Mouse (Mus musculus) regulatory T cell (primary cell): ENCODE results near the gene Endod1.

Source experiments
- in situ Hi-C: fragments of 300-600 bp; cut with MboI, MseI; formaldehyde crosslinking; loops from one replicate; pipeline ENCODE4 v1.15.1; 2025; ENCODE audit warnings: high pct_unique_total_duplicates

Endod1 gene

DNA sequence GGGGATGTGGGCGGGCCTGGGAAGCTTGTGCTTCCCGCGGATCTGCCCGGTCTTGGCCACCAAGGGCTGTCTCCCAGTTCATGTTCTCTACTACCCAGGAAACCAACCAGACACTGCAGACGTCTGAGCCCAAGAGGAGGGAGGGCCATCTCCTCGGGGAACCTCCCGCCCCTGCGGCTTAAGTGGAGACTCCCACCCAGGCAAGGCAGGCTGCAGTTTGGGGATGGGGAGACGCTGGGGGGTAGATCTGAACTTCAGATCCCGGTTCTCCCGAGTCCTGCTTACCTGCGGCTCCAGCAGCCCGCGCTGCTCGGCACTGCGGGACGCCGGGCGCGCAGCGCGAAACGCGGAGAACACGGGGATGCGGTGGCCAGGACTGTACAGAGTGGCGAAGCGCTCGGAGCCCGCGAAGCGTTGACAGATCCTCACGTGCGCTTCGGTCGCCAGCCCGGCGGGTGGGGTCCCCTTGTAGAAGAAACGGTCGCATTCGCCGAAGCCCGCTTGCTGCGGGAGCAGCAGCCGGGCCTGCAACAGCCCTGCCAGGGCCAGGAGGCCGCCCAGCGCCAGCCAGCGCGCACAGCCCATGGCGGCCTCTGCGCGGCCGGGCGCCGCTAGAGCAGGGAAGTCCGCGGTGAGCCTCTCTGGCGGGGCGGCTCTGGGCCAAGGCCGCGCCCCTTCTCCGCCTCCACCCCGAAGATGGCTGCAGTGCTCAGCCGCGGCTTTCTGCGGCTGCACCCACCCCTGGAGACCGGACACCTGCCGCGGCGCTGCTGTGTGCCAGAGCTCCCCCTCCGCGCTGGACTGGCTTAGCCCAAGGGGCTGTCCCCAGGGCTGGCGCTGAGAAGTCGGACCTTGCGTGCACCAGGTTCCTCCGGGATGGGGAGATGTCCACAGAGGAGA lies 671 bp downstream of the Endod1 start:
- in situ Hi-C loops, result no loop called here

DNA sequence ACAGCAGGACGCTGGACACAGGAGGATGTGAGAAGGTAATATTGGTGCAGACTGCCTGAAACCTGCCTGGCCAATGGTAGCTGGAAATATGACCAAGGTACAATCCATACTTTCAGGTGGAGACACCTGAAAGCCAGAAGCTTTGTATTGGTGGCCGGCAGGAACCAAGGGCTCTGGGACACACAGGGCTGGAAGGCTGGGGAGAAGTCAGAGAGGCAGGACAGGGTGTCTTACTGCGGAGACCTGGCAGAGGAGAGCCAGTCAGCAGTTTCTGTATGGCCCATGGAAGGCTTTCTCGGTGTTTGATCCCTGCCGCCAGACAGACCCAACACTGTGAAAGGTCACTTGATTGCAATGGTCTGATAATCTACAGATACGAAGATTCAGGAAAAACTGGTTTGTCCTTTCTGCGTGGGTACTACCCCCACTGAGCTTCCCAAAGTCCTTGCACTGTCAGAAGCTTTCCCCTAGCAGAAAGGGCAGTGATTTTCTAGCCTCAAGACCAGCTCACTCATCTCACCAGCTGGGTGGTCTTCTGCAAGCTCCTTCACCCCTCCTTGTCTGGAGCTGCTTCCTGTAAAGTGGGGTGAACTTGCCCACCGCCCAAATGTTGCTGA lies 1.4 kb downstream of the Endod1 start:
- in situ Hi-C loops, result no loop called here

DNA sequence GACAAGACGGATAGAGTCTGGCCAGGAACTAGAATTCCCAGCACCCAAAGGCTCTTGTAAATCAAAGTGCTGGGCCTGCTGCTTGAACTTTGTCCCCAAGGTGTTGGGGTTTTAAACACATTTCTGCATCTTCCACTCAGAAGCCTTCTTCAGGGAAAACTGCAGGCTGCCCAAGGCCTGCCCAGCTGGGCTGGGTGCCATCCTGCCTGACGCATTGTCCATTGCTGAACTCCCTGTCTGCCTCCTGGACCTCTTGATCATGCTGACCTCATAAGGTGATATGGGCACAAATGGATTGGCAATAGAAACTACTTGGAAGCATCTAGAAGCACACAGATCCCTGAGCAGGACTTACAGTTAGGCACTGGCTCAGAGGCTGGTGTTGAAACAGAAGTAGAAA lies 3.2 kb downstream of the Endod1 start:
- in situ Hi-C loops, result no loop called here

DNA sequence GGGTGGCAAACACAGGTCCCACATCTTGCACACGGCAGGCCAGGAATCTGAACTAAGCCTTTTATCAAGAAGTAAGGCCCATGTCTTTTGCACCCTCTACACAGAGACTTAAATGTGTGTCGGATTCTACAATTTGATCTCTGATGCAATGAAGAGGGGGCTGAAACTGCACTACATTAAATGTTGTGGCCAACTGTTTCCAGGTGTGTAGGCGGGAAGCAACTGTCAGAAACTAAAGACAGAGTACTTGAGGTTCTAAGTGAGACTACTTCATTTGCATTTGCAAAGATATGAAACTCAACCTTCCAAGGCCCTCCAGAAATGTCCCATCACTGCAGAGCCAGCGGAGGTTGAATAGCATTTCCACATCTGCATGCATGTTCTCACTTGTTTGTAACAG lies 5.2 kb downstream of the Endod1 start:
- in situ Hi-C loops, result no loop called here

DNA sequence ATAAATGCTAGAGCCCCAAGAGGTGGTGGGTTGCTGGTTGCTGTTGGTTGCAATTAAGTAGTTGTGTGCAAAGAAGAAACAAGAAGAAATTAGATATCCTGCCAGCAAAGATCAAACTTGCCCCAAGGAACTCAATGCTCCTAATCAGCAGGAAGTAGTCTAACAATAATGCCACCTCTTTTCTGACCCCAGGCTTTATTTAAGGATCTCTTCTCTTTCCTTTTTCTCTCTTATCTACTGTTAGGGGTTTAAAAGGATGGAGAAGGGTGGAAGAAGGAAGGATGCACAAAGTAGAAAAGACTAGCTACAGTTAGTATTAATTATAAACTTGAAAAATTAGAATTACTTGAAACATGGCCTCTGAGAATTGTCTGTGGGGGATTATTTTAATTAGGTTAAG lies 8.9 kb downstream of the Endod1 start:
- in situ Hi-C loops, result no loop called here

DNA sequence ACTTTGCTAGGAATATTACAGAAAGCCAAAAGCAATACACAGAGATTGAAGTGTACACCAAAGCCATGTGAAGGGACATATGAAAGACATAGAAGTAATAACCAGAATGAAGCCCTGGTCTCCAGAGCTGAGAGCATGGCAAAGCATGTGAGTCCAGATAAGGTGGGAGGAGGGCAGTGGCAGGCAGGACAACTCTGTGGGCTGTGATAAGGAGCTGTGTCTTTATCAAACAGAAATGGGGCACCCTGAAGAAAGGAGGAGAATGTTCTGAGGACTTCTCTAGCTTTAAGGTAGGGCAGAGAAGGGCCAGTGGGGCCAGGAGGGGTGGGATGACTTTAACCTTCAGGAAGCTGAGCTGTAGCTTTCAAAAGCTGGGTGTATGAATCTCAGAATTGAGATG lies 12.0 kb downstream of the Endod1 start:
- in situ Hi-C loops, result no loop called here

DNA sequence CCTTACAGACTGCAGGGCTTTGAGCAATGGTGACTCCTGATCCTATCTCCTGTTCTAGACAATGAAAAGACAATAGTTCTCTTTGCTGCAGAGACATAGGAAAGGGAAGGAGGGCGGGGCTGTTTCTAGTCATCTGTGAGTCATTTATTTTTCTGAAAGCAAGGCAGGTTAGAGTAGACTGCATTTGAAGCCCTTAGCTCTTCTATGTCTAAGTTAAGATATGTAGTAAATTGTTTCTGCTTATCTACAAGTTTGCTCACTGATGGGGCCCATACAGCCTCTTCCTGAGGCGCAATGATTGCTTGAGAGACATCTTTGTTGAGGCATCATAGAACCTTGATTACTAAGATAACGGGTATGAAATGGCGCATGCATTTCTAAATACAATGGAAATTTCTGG lies 13.5 kb downstream of the Endod1 start:
- in situ Hi-C loops, result no loop called here

DNA sequence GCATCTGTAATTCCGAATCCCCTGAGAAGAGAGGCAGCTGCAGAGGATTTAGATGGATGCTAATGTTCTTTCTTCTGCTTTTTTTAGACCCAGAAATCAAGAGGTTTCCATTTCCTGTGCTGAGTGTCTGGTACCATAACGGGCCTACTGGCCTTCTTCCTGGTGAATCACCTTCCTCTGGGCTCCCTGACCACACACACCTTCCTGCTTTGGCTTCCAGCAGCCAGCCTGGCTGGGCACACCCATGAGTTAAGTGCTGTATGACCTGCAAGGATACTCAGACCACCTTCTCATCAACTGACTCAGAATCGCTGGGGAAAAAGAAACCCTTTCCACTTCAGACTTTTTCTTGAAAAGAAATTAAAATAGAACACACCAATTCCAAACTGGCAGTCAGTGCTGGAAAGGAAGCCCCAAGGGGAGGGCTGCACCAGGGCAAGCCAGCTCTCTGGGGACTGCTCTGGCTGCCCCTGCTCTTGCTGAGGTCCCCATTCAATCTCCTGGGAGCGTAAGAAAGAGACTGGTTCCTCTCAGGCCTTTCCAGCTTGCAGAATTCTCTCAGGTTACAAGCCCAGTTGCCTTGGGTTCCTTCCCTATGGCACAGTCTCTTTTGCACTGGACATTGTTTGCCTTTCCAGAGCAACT lies 15.7 kb downstream of the Endod1 start:
- in situ Hi-C loops, result no loop called here

DNA sequence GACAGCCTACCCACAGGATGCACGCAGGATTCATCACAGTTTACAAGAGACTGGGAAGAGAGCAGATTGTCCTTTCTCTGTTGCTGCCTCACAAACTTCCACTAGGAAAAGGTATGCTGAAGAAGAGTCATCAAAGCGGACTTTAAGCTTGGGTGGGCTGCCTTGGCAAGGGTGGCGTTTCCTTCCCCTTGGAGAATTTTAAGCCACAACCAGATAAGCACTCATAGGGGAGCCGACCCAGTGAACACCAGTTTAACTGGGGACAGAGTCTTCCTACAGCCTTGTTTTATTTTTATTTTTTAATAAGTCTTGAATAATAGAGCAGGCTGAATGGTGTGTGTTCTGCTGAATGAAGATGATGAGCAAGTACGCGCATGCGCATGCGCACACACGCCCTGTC lies 16.6 kb downstream of the Endod1 start:
- in situ Hi-C loops, result no loop called here

DNA sequence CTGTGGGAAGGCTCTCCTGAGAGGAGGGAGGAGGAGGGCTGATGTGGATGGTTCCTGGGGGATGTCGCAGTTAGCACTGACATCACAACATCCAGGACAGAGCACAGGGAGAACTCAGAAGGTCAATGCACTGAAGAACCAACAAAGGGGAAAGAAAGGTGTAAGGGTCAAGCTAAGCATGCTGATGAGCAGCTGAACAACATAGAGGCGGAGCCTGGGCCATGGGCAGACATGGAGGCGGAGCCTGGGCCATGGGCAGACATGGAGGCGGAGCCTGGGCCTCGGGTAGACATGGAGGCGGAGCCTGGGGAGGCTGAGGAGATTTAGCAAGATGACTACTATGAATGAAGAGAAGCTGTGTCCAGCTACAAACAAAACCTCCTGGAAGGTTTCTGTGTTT lies 17.8 kb downstream of the Endod1 start:
- in situ Hi-C loops, result no loop called here

DNA sequence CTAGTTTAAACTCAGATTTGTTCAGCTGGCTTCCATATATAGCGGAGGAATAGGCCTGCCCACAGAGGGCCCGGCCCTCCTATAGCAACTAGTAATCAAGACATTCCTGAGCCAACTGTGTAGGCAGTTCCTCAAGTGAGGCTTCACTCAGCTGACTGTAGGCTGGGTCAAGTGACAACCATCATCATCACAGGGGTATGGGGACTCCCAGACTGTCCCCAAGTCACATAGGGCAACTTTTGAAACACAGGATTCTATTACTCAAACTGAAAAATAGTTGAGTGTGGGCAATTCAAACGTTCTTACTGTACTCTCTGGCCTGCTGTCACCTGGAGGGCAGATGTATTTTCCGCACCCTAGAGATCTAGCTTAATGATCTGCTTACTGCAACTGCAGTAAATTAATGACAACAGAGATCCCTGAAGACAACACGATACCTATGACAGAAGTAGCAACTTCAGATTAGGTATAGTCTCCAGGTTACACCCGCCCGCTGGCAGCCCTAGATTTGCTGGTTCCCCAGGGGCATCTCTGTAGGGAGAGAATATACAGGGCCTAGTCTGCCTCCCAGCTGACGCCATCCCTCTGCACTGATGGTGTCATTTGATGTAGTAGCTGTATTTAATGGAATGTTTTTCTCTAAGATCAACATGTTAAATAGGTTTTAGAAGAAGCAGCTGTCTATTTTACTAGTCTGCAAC lies 19.1 kb downstream of the Endod1 start:
- in situ Hi-C loops, result no loop called here

DNA sequence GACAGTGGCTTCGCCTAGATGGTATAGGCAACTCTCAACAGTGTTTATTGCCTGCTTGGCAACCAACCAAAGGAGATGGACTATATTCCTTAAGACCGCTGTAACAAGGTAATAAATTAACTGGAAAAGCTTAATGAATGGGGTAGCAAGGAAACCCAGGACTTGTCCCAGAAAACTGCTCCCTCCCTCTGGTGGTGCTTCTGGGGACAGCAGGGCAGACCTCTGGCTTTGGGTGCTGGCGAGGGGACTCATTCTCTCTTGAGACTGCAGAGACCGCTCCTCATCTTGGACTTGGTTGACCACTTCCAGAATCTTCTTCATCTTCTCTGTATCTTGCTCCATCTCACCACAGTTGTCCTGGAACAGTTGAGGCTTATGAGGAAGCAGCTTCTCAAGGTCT lies 24.3 kb downstream of the Endod1 start:
- in situ Hi-C loops, result no loop called here

DNA sequence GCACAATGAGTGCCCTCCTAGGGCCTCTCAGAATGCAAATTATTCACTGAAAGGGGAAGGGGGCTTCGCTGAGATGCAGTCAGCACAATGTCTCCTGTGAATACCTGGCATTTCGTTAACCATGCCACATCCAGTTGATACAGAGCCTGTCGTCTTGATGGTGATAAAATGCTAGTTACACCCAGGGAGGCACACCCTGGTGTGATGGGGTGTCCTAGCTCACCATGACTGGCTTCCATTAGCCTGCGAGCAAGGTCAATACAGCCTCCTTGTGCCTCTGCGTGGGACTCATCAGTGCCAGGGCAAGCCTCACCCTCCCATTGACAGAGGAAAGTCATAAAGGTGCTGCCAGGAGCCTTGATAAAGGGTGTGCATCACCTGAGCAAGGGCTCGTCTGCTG lies 26.5 kb downstream of the Endod1 start:
- in situ Hi-C loops, result loop anchor here (5.0 kb wide), 1 partner anchor 137 kb away; no protein-coding TSS in a partner anchor

DNA sequence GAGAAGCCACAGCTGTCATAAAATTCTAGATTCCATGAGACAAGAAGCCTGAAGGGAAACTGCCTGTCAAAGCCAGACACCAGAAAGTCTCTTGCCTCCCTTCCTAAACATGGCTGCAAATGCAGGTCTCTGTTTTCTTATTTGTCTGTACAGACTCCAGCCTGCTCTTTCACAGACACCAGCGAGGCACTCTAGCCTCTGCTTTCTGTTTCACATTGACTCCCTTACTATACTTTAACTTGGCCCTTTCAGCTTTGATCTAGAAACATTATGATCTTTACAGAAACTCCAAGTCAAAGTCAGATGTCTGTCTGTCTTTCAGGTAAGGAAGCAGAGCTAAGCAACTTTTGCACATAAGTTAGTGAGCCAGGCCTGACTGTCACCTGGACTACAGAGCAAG lies 29.0 kb downstream of the Endod1 start:
- in situ Hi-C loops, result loop anchor here (5.0 kb wide), 1 partner anchor 140 kb away; no protein-coding TSS in a partner anchor

DNA sequence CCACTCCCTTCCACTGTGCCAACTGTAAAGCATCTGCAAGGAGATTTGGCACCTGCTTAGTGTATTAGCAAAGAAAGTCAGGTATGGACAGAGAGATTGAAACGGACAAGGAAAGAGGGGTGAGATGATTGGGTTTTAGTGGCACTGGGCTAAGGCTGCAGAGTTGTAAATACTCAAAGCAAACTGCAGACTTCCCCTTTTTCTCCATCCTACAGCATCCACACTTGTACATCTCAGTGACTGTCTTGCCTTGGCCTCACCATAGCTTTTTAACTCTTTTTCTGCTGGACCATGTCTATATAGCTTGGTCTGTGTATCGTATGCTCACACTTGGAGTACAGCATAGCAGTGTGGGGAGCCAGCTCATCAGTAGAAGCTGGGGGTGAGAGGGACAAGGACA lies 30.5 kb downstream of the Endod1 start:
- in situ Hi-C loops, result loop anchor here (5.0 kb wide), 1 partner anchor 142 kb away; no protein-coding TSS in a partner anchor

DNA sequence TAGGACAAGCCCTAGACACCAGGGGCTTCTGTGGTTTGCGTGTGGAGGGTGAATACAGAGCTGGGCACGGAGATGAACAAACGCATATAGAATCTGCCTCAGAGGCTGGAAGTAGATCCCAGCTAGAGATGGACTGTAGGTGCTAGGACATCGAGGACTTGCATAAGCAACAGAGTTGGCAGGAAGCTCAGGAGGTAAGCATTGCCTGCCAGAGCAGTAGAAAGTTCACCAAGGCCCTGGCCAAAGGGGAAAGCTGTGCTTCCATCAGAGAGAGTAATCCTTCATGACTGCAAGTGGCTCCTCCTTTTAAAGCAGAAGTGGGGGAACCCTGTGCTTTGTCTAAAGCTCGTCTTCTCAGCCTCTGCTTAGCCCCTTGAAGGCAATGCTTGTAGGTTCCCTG lies 31.9 kb downstream of the Endod1 start:
- in situ Hi-C loops, result loop anchor here (5.0 kb wide), 1 partner anchor 98 kb away; no protein-coding TSS in a partner anchor

DNA sequence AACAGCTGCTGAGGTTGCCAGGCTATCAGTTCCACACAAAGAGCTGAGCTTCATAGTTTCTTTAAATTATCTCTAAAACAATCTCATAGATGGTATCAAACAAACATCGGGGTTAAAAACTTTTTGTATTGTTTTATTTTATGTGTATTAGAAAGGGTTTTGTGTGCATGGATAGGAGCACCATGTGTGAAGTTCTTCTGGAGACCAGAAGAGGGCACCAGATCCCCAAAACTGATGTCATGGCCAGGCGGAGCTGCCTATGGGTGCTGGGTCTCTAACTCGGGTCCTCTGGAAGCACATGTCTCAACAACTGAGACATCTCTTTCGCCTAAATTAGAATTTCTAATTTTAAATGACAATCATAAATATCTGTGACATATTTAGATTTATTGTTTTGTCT lies 32.9 kb downstream of the Endod1 start:
- in situ Hi-C loops, result loop anchor here (5.0 kb wide), 1 partner anchor 99 kb away; no protein-coding TSS in a partner anchor

DNA sequence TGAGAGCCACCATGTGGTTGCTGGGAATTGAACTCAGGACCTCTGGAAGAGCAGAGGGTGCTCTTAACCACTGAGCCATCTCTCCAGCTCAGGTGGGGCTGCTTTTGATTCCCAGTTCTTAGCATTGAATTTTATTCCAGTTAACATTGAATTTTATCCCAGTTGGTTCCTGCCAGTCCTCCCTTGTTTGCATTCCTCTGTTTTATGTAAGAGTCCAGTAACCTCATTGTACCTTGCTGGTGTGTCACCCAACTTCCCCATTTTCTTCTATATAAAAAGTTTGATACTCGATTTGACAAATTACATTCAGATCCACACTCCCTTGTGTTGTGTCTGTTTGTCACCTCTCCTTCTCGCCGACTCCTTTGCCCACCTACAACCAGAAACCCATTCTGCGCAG lies 35.4 kb downstream of the Endod1 start:
- in situ Hi-C loops, result loop anchor here (5.0 kb wide), 1 partner anchor 101 kb away; no protein-coding TSS in a partner anchor

DNA sequence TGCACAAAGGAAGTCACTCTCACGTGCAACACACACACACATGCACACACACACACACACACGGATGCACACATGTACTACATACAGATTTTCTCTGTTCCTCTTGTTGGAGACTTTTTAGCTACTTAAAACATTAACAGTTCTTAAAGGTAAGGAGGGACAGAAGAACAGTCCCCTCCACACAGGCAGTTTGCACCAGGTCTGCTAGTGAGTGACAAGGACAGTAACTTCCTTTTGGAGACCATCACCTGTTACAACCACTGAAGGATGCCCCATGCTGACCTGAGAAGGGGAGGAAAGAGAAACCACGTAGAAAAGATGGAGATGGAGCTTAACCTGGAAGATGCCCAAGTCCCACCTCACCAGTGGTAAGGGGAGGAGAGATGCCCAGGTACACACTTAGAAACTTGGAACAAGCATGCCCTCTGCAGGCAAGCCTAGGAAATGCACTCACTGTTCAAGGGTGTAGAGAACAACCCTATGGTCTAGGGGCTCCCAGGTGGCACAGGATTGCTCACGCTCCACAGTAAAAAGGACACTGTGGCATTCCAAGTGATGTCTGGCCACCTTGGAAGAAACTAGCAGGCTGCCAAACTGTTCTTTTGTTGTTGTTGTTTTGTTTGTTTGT lies 39.2 kb downstream of the Endod1 start:
- in situ Hi-C loops, result no loop called here

DNA sequence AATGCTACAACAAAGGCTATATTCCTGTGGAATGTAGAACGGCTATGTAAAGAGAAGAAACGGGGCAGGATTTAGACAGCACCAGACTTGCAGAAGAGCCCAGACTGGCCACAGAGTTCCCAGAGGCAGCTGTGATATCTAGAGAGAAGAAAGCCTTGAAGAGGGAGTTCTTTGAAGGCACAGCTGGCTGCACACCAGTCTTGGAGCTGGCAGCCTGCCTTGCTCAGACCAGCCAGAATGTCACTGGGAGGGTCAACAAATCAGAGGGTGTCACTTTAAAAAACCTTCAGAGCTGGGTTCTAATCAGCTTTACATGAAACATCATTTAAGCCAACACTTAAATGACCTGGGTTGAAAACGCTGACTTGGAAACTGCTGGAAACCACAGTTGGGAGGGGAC lies 42.6 kb downstream of the Endod1 start:
- in situ Hi-C loops, result loop anchor here (5.0 kb wide), 1 partner anchor 461 kb away; no protein-coding TSS in a partner anchor

DNA sequence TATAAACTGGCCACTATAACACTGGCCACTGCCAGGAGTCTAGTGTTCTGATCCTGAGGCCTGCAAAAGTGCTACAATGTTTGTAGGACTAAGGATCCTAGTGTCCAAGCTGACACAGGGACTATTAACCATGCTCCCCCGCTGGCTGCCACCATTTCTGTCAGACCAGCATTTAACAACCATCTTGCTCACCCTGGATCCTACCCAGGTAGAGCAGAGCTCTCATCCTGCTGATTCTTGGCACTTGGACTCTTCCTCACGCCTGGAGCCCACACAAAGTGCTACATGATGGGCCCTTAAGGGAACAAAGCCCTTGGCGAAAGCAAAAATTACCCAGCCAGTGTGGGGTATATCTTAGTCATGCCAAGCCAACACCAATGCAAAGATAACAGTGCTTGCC lies 44.4 kb downstream of the Endod1 start:
- in situ Hi-C loops, result loop anchor here (5.0 kb wide), 1 partner anchor 460 kb away; no protein-coding TSS in a partner anchor
